Mouse (Mus musculus) heart, postnatal 0 days (tissue): ENCODE data around the gene Olfr1225. TPM values are rescaled to one million over a fixed set of nuclear protein-coding genes. Genes with fewer than 3 reads are reported as not detected.

Source experiments
- ATAC-seq: fragments of 200-750 bp; cut with Nextera tagmentation; 2 replicates; pipeline ENCODE4 v1.8.0; 2017; ENCODE audit warnings: low read depth, moderate number of reproducible peaks, moderate library complexity; ENCODE audit not compliant: insufficient read depth
- DNase-seq: peaks from one replicate; pipeline ENCODE4 v3.0.0-alpha.2; 2016; ENCODE audit warnings: low spot score
- H3K27ac ChIP-seq: fragments of 300-500 bp; sonication (generic); 2 replicates; pipeline ENCODE4 v1.5.1; 2014; ENCODE audit warnings: low read depth, mild to moderate bottlenecking
- H3K27me3 ChIP-seq: fragments of 300-500 bp; sonication (generic); 2 replicates; pipeline ENCODE4 v1.6.1; 2014; ENCODE audit warnings: low read length, mixed read lengths; ENCODE audit not compliant: control insufficient read depth, insufficient read depth
- H3K36me3 ChIP-seq: fragments of 300-500 bp; sonication (generic); replicated peaks from 2 replicates; pipeline ENCODE4 v1.6.1; 2014; ENCODE audit warnings: low read length, mixed read lengths; ENCODE audit not compliant: control insufficient read depth, insufficient read depth
- H3K4me1 ChIP-seq: fragments of 300-500 bp; sonication (generic); 2 replicates; pipeline ENCODE4 v1.6.1; 2014; ENCODE audit warnings: antibody characterized with exemption; ENCODE audit not compliant: control insufficient read depth, insufficient read depth
- H3K4me2 ChIP-seq: fragments of 300-500 bp; sonication (generic); 2 replicates; pipeline ENCODE4 v1.6.1; 2014; ENCODE audit warnings: low read depth, mild to moderate bottlenecking, low read length, moderate library complexity
- H3K4me3 ChIP-seq: fragments of 300-500 bp; sonication (generic); 2 replicates; pipeline ENCODE4 v1.5.1; 2014; ENCODE audit warnings: low read depth, low read length
- H3K9ac ChIP-seq: fragments of 300-500 bp; sonication (generic); replicated peaks from 2 replicates; pipeline ENCODE4 v1.6.1; 2014; ENCODE audit warnings: low read depth, low read length, mixed read lengths
- H3K9me3 ChIP-seq: fragments of 300-500 bp; sonication (generic); replicated peaks from 2 replicates; pipeline ENCODE4 v1.6.1; 2016; ENCODE audit warnings: low read length; ENCODE audit not compliant: control insufficient read depth
- CTCF ChIP-seq: IDR thresholded peaks from 2 replicates; pipeline ENCODE4 v1.5.1; 2016; ENCODE audit warnings: antibody characterized with exemption, control low read depth, low read depth
- EP300 ChIP-seq: IDR thresholded peaks from 2 replicates; pipeline ENCODE4 v1.6.1; 2016; ENCODE audit warnings: antibody characterized with exemption, low read depth
- WGBS: fragments of 180-500 bp; shearing (Covaris S2); extraction: QIAGEN DNeasy Blood & Tissue Kit; methylation state at CpG from one replicate; pipeline ENCODE4 v1.1.7; 2014; 5-methylcytosine and 5-hydroxymethylcytosine counted together
- polyA plus RNA-seq: library from polyadenylated mRNA; unstranded; fragments of >200 nt; fragmentation: Nextera tagmentation; extraction: Ambion mirVana; gene quantifications from 2 replicates; pipeline ENCODE4 v1.2.1, GENCODE M21; 2015
- total RNA-seq: library from RNA; depleted of rRNA; stranded (reverse); fragments of >200 nt; gene quantifications from 2 replicates; pipeline ENCODE4 v1.2.3, GENCODE M21; 2014; ENCODE audit warnings: low replicate concordance; rRNA removed

Olfr1225 gene
- total and polyA plus RNA-seq, 2 experiments from 2014 or later: not detected

- no peak within 1 kb of the TSS for H3K27ac ChIP-seq
- no peaks in the 10 kb centered on the region for H3K9me3 ChIP-seq
- no peak within 1 kb of the TSS for H3K9ac ChIP-seq
- TF ChIP-seq EP300 (no peak), CTCF (no peak)
- no peaks in the 10 kb centered on the region for H3K36me3 ChIP-seq
- H3K27me3 ChIP-seq: no peaks in the 10 kb centered on the region
- H3K4me1 ChIP-seq: no peaks in the 10 kb centered on the region
- 19% methylated on average over 3 of the region's 3 CpGs for WGBS
- no peak within 1 kb of the TSS for H3K4me3 ChIP-seq
- no peak within 1 kb of the TSS for H3K4me2 ChIP-seq
- ATAC-seq (no peak), DNase-seq (no peak)
These were observed 41.5 kb downstream of the Olfr1225 start, which contains the start of gene Olfr1222 for GRCm38 (mm10) chr2:89132954-89133353. Gene Olfr1222 (minus strand): TSS chr2:89133054.

Other genes with a start within 250 kb of the Olfr1225 start
- not detected in 2 replicates for gene Olfr1211, start 236.6 kb downstream of the Olfr1225 start, total RNA-seq
- not detected in 2 replicates for gene Olfr1211, start 236.6 kb downstream of the Olfr1225 start, polyA plus RNA-seq
- not detected in 2 replicates for gene Olfr1212, start 220.7 kb downstream of the Olfr1225 start, total RNA-seq
- not detected in 2 replicates for gene Olfr1212, start 220.7 kb downstream of the Olfr1225 start, polyA plus RNA-seq
- gene Gm13762, start 194.4 kb downstream of the Olfr1225 start, total RNA-seq: not detected in 2 replicates
- gene Gm13762, start 194.4 kb downstream of the Olfr1225 start, polyA plus RNA-seq: not detected in 2 replicates
- gene Olfr1214, start 182.0 kb downstream of the Olfr1225 start, total RNA-seq: not detected in 2 replicates
- gene Olfr1214, start 182.0 kb downstream of the Olfr1225 start, polyA plus RNA-seq: not detected in 2 replicates
- gene Olfr1215, start 167.7 kb downstream of the Olfr1225 start, total RNA-seq: not detected in 2 replicates
- not detected in 2 replicates for gene Olfr1215, start 167.7 kb downstream of the Olfr1225 start, polyA plus RNA-seq
- gene Olfr1216, start 156.3 kb downstream of the Olfr1225 start, total RNA-seq: not detected in 2 replicates
- not detected in 2 replicates for gene Olfr1216, start 156.3 kb downstream of the Olfr1225 start, polyA plus RNA-seq
- gene Olfr1217, start 142.6 kb downstream of the Olfr1225 start, total RNA-seq: not detected in 2 replicates
- gene Olfr1217, start 142.6 kb downstream of the Olfr1225 start, polyA plus RNA-seq: not detected in 2 replicates
- gene Olfr1218, start 113.5 kb downstream of the Olfr1225 start, total RNA-seq: not detected in 2 replicates
- gene Olfr1218, start 113.5 kb downstream of the Olfr1225 start, polyA plus RNA-seq: not detected in 2 replicates
- gene Olfr1219, start 91.2 kb downstream of the Olfr1225 start, total RNA-seq: not detected in 2 replicates
- not detected in 2 replicates for gene Olfr1219, start 91.2 kb downstream of the Olfr1225 start, polyA plus RNA-seq
- not detected in 2 replicates for gene Olfr1220, start 67.8 kb downstream of the Olfr1225 start, total RNA-seq
- not detected in 2 replicates for gene Olfr1220, start 67.8 kb downstream of the Olfr1225 start, polyA plus RNA-seq
- not detected in 2 replicates for gene Olfr1221, start 57.4 kb downstream of the Olfr1225 start, total RNA-seq
- gene Olfr1221, start 57.4 kb downstream of the Olfr1225 start, polyA plus RNA-seq: not detected in 2 replicates
- not detected in 2 replicates for gene Olfr1222, start 41.6 kb downstream of the Olfr1225 start, total RNA-seq
- not detected in 2 replicates for gene Olfr1222, start 41.6 kb downstream of the Olfr1225 start, polyA plus RNA-seq
- not detected in 2 replicates for gene Olfr1223, start 23.1 kb downstream of the Olfr1225 start, total RNA-seq
- not detected in 2 replicates for gene Olfr1223, start 23.1 kb downstream of the Olfr1225 start, polyA plus RNA-seq
- not detected in 2 replicates for gene Olfr1224-ps1, start 10.6 kb downstream of the Olfr1225 start, total RNA-seq
- gene Olfr1224-ps1, start 10.6 kb downstream of the Olfr1225 start, polyA plus RNA-seq: not detected in 2 replicates
- gene Olfr1226, start 25.4 kb upstream of the Olfr1225 start, total RNA-seq: not detected in 2 replicates
- gene Olfr1226, start 25.4 kb upstream of the Olfr1225 start, polyA plus RNA-seq: not detected in 2 replicates
- not detected in 2 replicates for gene Olfr1228, start 79.4 kb upstream of the Olfr1225 start, total RNA-seq
- not detected in 2 replicates for gene Olfr1228, start 79.4 kb upstream of the Olfr1225 start, polyA plus RNA-seq
- gene Olfr1229, start 113.3 kb upstream of the Olfr1225 start, total RNA-seq: not detected in 2 replicates
- not detected in 2 replicates for gene Olfr1229, start 113.3 kb upstream of the Olfr1225 start, polyA plus RNA-seq
- gene Olfr1230, start 122.6 kb upstream of the Olfr1225 start, total RNA-seq: not detected in 2 replicates
- gene Olfr1230, start 122.6 kb upstream of the Olfr1225 start, polyA plus RNA-seq: not detected in 2 replicates
- not detected in 2 replicates for gene Olfr1231, start 132.4 kb upstream of the Olfr1225 start, total RNA-seq
- gene Olfr1231, start 132.4 kb upstream of the Olfr1225 start, polyA plus RNA-seq: not detected in 2 replicates
- not detected in 2 replicates for gene Olfr1232, start 155.0 kb upstream of the Olfr1225 start, total RNA-seq
- not detected in 2 replicates for gene Olfr1232, start 155.0 kb upstream of the Olfr1225 start, polyA plus RNA-seq
- gene Olfr1233, start 167.7 kb upstream of the Olfr1225 start, total RNA-seq: not detected in 2 replicates
- not detected in 2 replicates for gene Olfr1233, start 167.7 kb upstream of the Olfr1225 start, polyA plus RNA-seq
- not detected in 2 replicates for gene Olfr1234, start 190.2 kb upstream of the Olfr1225 start, total RNA-seq
- gene Olfr1234, start 190.2 kb upstream of the Olfr1225 start, polyA plus RNA-seq: not detected in 2 replicates
- not detected in 2 replicates for gene Olfr1238, start 235.0 kb upstream of the Olfr1225 start, total RNA-seq
- gene Olfr1238, start 235.0 kb upstream of the Olfr1225 start, polyA plus RNA-seq: not detected in 2 replicates
- not detected in 2 replicates for gene Olfr1239, start 245.7 kb upstream of the Olfr1225 start, total RNA-seq
- gene Olfr1239, start 245.7 kb upstream of the Olfr1225 start, polyA plus RNA-seq: not detected in 2 replicates